Mouse (Mus musculus) stomach, embryonic 14.5 days (tissue): ENCODE data around the gene Sox12. TPM values are rescaled to one million over a fixed set of nuclear protein-coding genes. Genes with fewer than 3 reads are reported as not detected.

Source experiments
- ATAC-seq: fragments of 200-750 bp; cut with Nextera tagmentation; 2 replicates; pipeline ENCODE4 v1.8.0; 2017; ENCODE audit warnings: low read depth, moderate TSS enrichment; ENCODE audit not compliant: insufficient number of reproducible peaks, insufficient read depth, low FRiP score
- H3K27ac ChIP-seq: fragments of 300-500 bp; sonication (generic); 2 replicates; pipeline ENCODE4 v1.5.1; 2014; ENCODE audit warnings: mild to moderate bottlenecking, low read length, moderate library complexity, mixed read lengths
- H3K27me3 ChIP-seq: fragments of 300-500 bp; sonication (generic); 2 replicates; pipeline ENCODE4 v1.6.1; 2014; ENCODE audit warnings: low read length, control low read depth, mixed read lengths; ENCODE audit not compliant: control insufficient read depth, insufficient read depth
- H3K36me3 ChIP-seq: fragments of 300-500 bp; sonication (generic); 2 replicates; pipeline ENCODE4 v1.6.1; 2014; ENCODE audit warnings: mild to moderate bottlenecking, control low read depth, low read length, moderate library complexity, mixed read lengths; ENCODE audit not compliant: control insufficient read depth, insufficient read depth
- H3K4me1 ChIP-seq: fragments of 300-500 bp; sonication (generic); 2 replicates; pipeline ENCODE4 v1.6.1; 2014; ENCODE audit warnings: low read length, control low read depth, mixed read lengths; ENCODE audit not compliant: control insufficient read depth, insufficient read depth
- H3K4me2 ChIP-seq: fragments of 300-500 bp; sonication (generic); replicated peaks from 2 replicates; pipeline ENCODE4 v1.6.1; 2014; ENCODE audit warnings: low read depth, low read length, control low read depth
- H3K4me3 ChIP-seq: fragments of 300-500 bp; sonication (generic); 2 replicates; pipeline ENCODE4 v1.5.1; 2014; ENCODE audit warnings: low read depth, low read length, control low read depth
- H3K9ac ChIP-seq: fragments of 300-500 bp; sonication (generic); replicated peaks from 2 replicates; pipeline ENCODE4 v1.6.1; 2014; ENCODE audit warnings: low read depth, mild to moderate bottlenecking, control low read depth, low read length, moderate library complexity, mixed read lengths
- H3K9me3 ChIP-seq: fragments of 300-500 bp; sonication (generic); 2 replicates; pipeline ENCODE4 v1.6.1; 2016; ENCODE audit warnings: low read depth, low read length, control low read depth; ENCODE audit not compliant: control insufficient read depth
- WGBS: fragments of 180-500 bp; shearing (Covaris S2); extraction: QIAGEN DNeasy Blood & Tissue Kit; methylation state at CpG from one replicate; pipeline ENCODE4 v1.1.7; 2014; 5-methylcytosine and 5-hydroxymethylcytosine counted together
- polyA plus RNA-seq: library from polyadenylated mRNA; unstranded; fragments of >200 nt; fragmentation: Nextera tagmentation; extraction: Ambion mirVana; gene quantifications from 2 replicates; pipeline ENCODE4 v1.2.1, GENCODE M21; 2014

Gene Sox12
- polyA plus RNA-seq, 1 experiment from 2014 or later: 15.7 TPM

GRCm38 (mm10) chr2:152373547-152373946 lies 24.3 kb downstream of the Sox12 start:
- H3K4me3 ChIP-seq: no peak overlapping the region
- no peaks in the 10 kb centered on the region for H3K9me3 ChIP-seq
- no peak overlapping the region for H3K4me2 ChIP-seq
- no peaks in the 10 kb centered on the region for H3K27me3 ChIP-seq
- H3K4me1 ChIP-seq: 0 out of 2 replicates have a peak, but pooled peaks cover 9% of the 10 kb centered on the region
- no peak overlapping the region for H3K9ac ChIP-seq
- WGBS: 75% methylated on average over 9 of the region's 9 CpGs
- no peak overlapping the region for H3K27ac ChIP-seq
- no peak for ATAC-seq
- H3K36me3 ChIP-seq: no peaks in the 10 kb centered on the region

- no peaks in the 10 kb centered on the region for H3K9me3 ChIP-seq
Measured at GRCm38 (mm10) chr2:152372661-152373060, 25.2 kb downstream of the Sox12 start.

GRCm38 (mm10) chr2:152372104-152372503 lies 25.8 kb downstream of the Sox12 start:
- no peaks in the 10 kb centered on the region for H3K36me3 ChIP-seq
- no peak overlapping the region for H3K27ac ChIP-seq
- no peak for ATAC-seq
- no peaks in the 10 kb centered on the region for H3K27me3 ChIP-seq
- WGBS: 80% methylated on average over 7 of the region's 7 CpGs
- H3K4me1 ChIP-seq: 0 out of 2 replicates have a peak, but pooled peaks cover 9% of the 10 kb centered on the region
- no peak overlapping the region for H3K4me2 ChIP-seq
- no peaks in the 10 kb centered on the region for H3K9me3 ChIP-seq
- H3K9ac ChIP-seq: no peak overlapping the region
- no peak overlapping the region for H3K4me3 ChIP-seq

More at GRCm38 (mm10) chr2:152372661-152373060, 25.2 kb downstream of the Sox12 start:
- no peak overlapping the region for H3K9ac ChIP-seq
- 67% methylated on average over 4 of the region's 4 CpGs for WGBS
- no peaks in the 10 kb centered on the region for H3K36me3 ChIP-seq
- no peak for ATAC-seq
- H3K4me2 ChIP-seq: no peak overlapping the region
- no peak overlapping the region for H3K27ac ChIP-seq
- 0 out of 2 replicates have a peak, but pooled peaks cover 9% of the 10 kb centered on the region for H3K4me1 ChIP-seq
- no peaks in the 10 kb centered on the region for H3K27me3 ChIP-seq
- no peak overlapping the region for H3K4me3 ChIP-seq

GRCm38 (mm10) chr2:152368532-152369140 lies 29.2 kb downstream of the Sox12 start:
- Histone ChIP-seq H3K27ac (no peak overlapping the region), H3K4me1 (peaks cover 3% of the 10 kb centered on the region; the same call in 1 of the 2 replicates), H3K36me3 (no peaks in the 10 kb centered on the region), H3K4me3 (no peak overlapping the region), H3K4me2 (no peak overlapping the region), H3K9ac (no peak overlapping the region), H3K9me3 (no peaks in the 10 kb centered on the region), H3K27me3 (no peaks in the 10 kb centered on the region)
- 29% methylated on average over 14 of the region's 14 CpGs for WGBS
- no peak; the same call in 1 of the 2 replicates for ATAC-seq

GRCm38 (mm10) chr2:152367917-152368316 lies 29.9 kb downstream of the Sox12 start:
- H3K27me3 ChIP-seq: no peaks in the 10 kb centered on the region
- H3K4me3 ChIP-seq: no peak overlapping the region
- no peaks in the 10 kb centered on the region for H3K36me3 ChIP-seq
- ATAC-seq: no peak
- H3K9ac ChIP-seq: no peak overlapping the region
- WGBS: 71% methylated on average over 5 of the region's 5 CpGs
- peaks cover 4% of the 10 kb centered on the region; the same call in 1 of the 2 replicates for H3K4me1 ChIP-seq
- no peaks in the 10 kb centered on the region for H3K9me3 ChIP-seq
- no peak overlapping the region for H3K4me2 ChIP-seq
- H3K27ac ChIP-seq: no peak overlapping the region

GRCm38 (mm10) chr2:152363245-152364147 lies 34.4 kb downstream of the Sox12 start:
- no peak overlapping the region for H3K27ac ChIP-seq
- H3K9ac ChIP-seq: no peak overlapping the region
- peak overlapping the region; percentile 13; the same call in 1 of the 2 replicates for H3K4me2 ChIP-seq
- 11% methylated on average over 17 of the region's 17 CpGs for WGBS
- ATAC-seq: peak; percentile 55
- no peaks in the 10 kb centered on the region for H3K27me3 ChIP-seq
- H3K4me3 ChIP-seq: no peak overlapping the region
- H3K36me3 ChIP-seq: no peaks in the 10 kb centered on the region
- H3K9me3 ChIP-seq: no peaks in the 10 kb centered on the region
- peaks cover 4% of the 10 kb centered on the region; the same call in 1 of the 2 replicates for H3K4me1 ChIP-seq

- Histone ChIP-seq H3K4me1 (peaks cover 4% of the 10 kb centered on the region; the same call in 1 of the 2 replicates), H3K36me3 (no peaks in the 10 kb centered on the region), H3K27ac (no peak overlapping the region), H3K4me3 (no peak overlapping the region), H3K4me2 (no peak overlapping the region), H3K27me3 (no peaks in the 10 kb centered on the region), H3K9ac (no peak overlapping the region), H3K9me3 (no peaks in the 10 kb centered on the region)
- WGBS: 88% methylated on average over 8 of the region's 8 CpGs
- ATAC-seq: no peak
Measured at GRCm38 (mm10) chr2:152361193-152361592, 36.7 kb downstream of the Sox12 start.

- Histone ChIP-seq H3K27ac (no peak overlapping the region), H3K9me3 (no peaks in the 10 kb centered on the region), H3K27me3 (no peaks in the 10 kb centered on the region), H3K36me3 (no peaks in the 10 kb centered on the region), H3K4me3 (no peak overlapping the region), H3K9ac (no peak overlapping the region), H3K4me1 (peaks cover 4% of the 10 kb centered on the region; the same call in 1 of the 2 replicates), H3K4me2 (no peak overlapping the region)
- 41% methylated on average over 7 of the region's 7 CpGs for WGBS
- 0 out of 2 replicates have a peak, but pooled peaks have one; percentile 56 for ATAC-seq
Measured at GRCm38 (mm10) chr2:152360271-152360775, 37.5 kb downstream of the Sox12 start.
